Mouse (Mus musculus): ENCODE measurements at regions not wholly inside any gene's neighbourhood (a gene's known extent, or its start where the extent isn't known, plus 50 kb on each side); places are given as distances from the start of the nearest gene placed in this dataset.

GRCm38 (mm10) chr13:32541611-32542010 lies 203.1 kb upstream of the Gmds start:
- Histone ChIP-seq H3K9me3 (replicated peaks; ENCODE audit: control insufficient read depth, low read length) (no peaks in the 10 kb centered on the region), H3K27ac (ENCODE audit: low read depth) (no peak overlapping the region), H3K4me3 (ENCODE audit: low read depth, low read length) (no peak overlapping the region), H3K4me1 (ENCODE audit: control insufficient read depth, insufficient read depth) (no peaks in the 10 kb centered on the region), H3K27me3 (ENCODE audit: control insufficient read depth, insufficient read depth, low read length) (no peaks in the 10 kb centered on the region), H3K9ac (replicated peaks; ENCODE audit: low read depth, low read length) (no peak overlapping the region), H3K36me3 (replicated peaks; ENCODE audit: control insufficient read depth, insufficient read depth, low read length) (no peaks in the 10 kb centered on the region), H3K4me2 (ENCODE audit: low read depth, low read length) (no peak overlapping the region)
- TF ChIP-seq EP300 (IDR thresholded peaks at IDR 0.05; ENCODE audit: low read depth), result no peak
- no peak for TF ChIP-seq CTCF (IDR thresholded peaks at IDR 0.05; ENCODE audit: low read depth)
- no peak for DNase-seq (ENCODE audit: low spot score)
- no peak for ATAC-seq (ENCODE audit: insufficient read depth, low read depth)
- 85% methylated on average over 1 of the region's 1 CpGs for WGBS

DNA sequence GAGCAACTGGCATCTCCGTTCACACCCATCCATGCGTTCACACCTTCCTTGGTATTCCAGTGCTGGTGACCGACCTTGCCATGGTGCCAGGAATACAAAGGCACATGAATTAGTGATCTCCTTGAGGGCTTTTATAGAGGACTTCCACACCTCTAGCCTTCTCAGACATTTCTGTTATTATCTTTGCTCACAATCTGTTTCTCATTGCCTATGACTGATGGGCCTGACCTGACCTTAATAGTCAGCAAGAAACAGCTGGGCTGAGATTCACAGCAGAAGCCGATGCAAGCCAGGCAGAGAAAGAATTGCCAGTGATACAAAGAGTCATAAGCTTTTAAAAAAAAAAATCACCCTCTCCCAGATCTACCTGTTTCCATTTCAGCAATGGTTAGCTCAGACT lies 197.7 kb upstream of the Gmds start:
- TF ChIP-seq EP300 (IDR thresholded peaks at IDR 0.05; ENCODE audit: low read depth) (no peak), CTCF (IDR thresholded peaks at IDR 0.05; ENCODE audit: low read depth) (no peak)
- no peaks in the 10 kb centered on the region for H3K36me3 ChIP-seq (replicated peaks; ENCODE audit: control insufficient read depth, insufficient read depth, low read length)

DNA sequence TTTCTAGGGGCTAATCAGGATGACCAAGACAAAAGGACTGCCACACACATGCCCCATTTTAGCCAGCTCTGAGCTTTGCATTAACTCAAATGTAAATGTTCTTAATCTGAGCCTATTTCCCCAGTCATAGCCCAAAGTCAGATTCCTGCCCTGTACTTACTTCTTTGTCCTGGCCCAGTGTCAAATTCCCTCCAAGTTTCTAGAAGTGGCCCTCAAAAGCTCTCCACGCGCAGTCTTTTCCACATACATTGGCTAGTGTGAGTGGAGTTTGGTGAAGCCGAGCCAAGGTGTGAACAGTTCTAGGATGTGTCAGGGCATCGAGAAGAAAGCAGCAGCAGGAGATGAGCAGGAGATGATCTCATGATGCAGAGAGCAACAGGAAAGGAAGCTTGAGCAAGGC lies 197.1 kb upstream of the Gmds start:
- no peak overlapping the region for H3K9ac ChIP-seq (replicated peaks; ENCODE audit: low read depth, low read length)
- H3K27ac ChIP-seq (ENCODE audit: low read depth), result no peak overlapping the region
- no peak for ATAC-seq (ENCODE audit: insufficient read depth, low read depth)
- no peaks in the 10 kb centered on the region for H3K4me1 ChIP-seq (ENCODE audit: control insufficient read depth, insufficient read depth)
- WGBS, result 77% methylated on average over 4 of the region's 4 CpGs
- TF ChIP-seq CTCF (IDR thresholded peaks at IDR 0.05; ENCODE audit: low read depth), result no peak
- TF ChIP-seq EP300 (IDR thresholded peaks at IDR 0.05; ENCODE audit: low read depth), result no peak
- H3K9me3 ChIP-seq (replicated peaks; ENCODE audit: control insufficient read depth, low read length), result no peaks in the 10 kb centered on the region
- H3K4me3 ChIP-seq (ENCODE audit: low read depth, low read length), result no peak overlapping the region
- no peak for DNase-seq (ENCODE audit: low spot score)
- H3K27me3 ChIP-seq (ENCODE audit: control insufficient read depth, insufficient read depth, low read length), result no peaks in the 10 kb centered on the region
- H3K36me3 ChIP-seq (replicated peaks; ENCODE audit: control insufficient read depth, insufficient read depth, low read length), result no peaks in the 10 kb centered on the region
- H3K4me2 ChIP-seq (ENCODE audit: low read depth, low read length), result no peak overlapping the region

More for the DNA sequence above, 197.7 kb upstream of the Gmds start:
- 82% methylated on average over 4 of the region's 4 CpGs for whole genome bisulfite sequencing
- Histone ChIP-seq H3K4me1 (ENCODE audit: control insufficient read depth, insufficient read depth) (no peaks in the 10 kb centered on the region), H3K4me3 (ENCODE audit: low read depth, low read length) (no peak overlapping the region), H3K4me2 (ENCODE audit: low read depth, low read length) (no peak overlapping the region), H3K27me3 (ENCODE audit: control insufficient read depth, insufficient read depth, low read length) (no peaks in the 10 kb centered on the region), H3K27ac (ENCODE audit: low read depth) (no peak overlapping the region), H3K9ac (replicated peaks; ENCODE audit: low read depth, low read length) (no peak overlapping the region), H3K9me3 (replicated peaks; ENCODE audit: control insufficient read depth, low read length) (no peaks in the 10 kb centered on the region)
- no peak for ATAC-seq (ENCODE audit: insufficient read depth, low read depth)
- DNase-seq (ENCODE audit: low spot score), result no peak

- no peak overlapping the region for H3K9ac ChIP-seq (replicated peaks; ENCODE audit: low read depth, low read length)
- ATAC-seq (ENCODE audit: insufficient read depth, low read depth) (no peak), DNase-seq (ENCODE audit: low spot score) (no peak)
- no peaks in the 10 kb centered on the region for H3K9me3 ChIP-seq (replicated peaks; ENCODE audit: control insufficient read depth, low read length)
- no peaks in the 10 kb centered on the region for H3K27me3 ChIP-seq (ENCODE audit: control insufficient read depth, insufficient read depth, low read length)
- H3K27ac ChIP-seq (ENCODE audit: low read depth), result no peak overlapping the region
- H3K36me3 ChIP-seq (replicated peaks; ENCODE audit: control insufficient read depth, insufficient read depth, low read length), result no peaks in the 10 kb centered on the region
- H3K4me3 ChIP-seq (ENCODE audit: low read depth, low read length), result no peak overlapping the region
- TF ChIP-seq CTCF (IDR thresholded peaks at IDR 0.05; ENCODE audit: low read depth), result no peak
- no peak for TF ChIP-seq EP300 (IDR thresholded peaks at IDR 0.05; ENCODE audit: low read depth)
- H3K4me1 ChIP-seq (ENCODE audit: control insufficient read depth, insufficient read depth), result no peaks in the 10 kb centered on the region
- H3K4me2 ChIP-seq (ENCODE audit: low read depth, low read length), result no peak overlapping the region
- WGBS, result 63% methylated on average over 3 of the region's 3 CpGs
Measured at GRCm38 (mm10) chr13:32530926-32531512, 192.5 kb upstream of the Gmds start.

DNA sequence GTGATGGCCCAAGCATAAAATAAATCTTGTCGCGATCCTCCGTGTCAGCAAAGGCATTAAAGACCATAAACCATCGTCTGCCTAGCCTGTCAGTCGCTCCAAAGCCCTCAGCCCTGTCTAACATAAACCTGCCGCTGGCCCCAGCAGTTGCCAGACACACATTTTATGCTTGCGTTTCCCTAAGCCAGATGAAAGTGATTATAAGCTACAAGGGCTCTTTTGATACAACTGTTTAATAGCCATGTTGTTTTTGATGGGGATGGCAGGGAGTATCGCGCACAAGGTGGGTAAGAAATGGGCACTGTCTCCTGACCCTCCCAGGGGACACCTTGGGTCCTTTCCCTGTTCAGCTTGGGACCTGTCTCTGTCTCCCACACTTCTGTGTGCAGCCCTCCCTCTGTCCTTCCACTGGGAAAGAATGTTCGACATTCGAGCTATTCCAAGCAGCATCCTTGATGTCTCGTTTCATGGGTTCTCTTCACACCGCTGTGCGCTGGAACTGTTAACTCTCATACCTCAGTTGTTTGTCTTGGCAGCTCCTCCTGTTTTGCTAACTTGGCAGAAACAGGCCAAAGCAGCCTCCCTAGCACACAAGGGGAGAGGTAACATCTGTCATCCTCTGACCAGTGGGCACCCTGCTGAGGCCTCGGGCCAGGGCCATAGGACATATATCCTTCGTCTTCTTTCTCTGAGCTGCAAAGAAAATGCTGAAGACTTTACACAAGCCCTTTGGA lies 180.2 kb upstream of the Gmds start:
- 44% methylated on average over 16 of the region's 16 CpGs for WGBS
- H3K27me3 ChIP-seq (ENCODE audit: control insufficient read depth, insufficient read depth, low read length), result no peaks in the 10 kb centered on the region
- H3K9ac ChIP-seq (replicated peaks; ENCODE audit: low read depth, low read length), result no peak overlapping the region
- ATAC-seq (ENCODE audit: insufficient read depth, low read depth), result no peak
- H3K4me1 ChIP-seq (ENCODE audit: control insufficient read depth, insufficient read depth), result no peaks in the 10 kb centered on the region
- no peak overlapping the region for H3K4me2 ChIP-seq (ENCODE audit: low read depth, low read length)
- no peak overlapping the region for H3K27ac ChIP-seq (ENCODE audit: low read depth)
- TF ChIP-seq EP300 (IDR thresholded peaks at IDR 0.05; ENCODE audit: low read depth) (no peak), CTCF (IDR thresholded peaks at IDR 0.05; ENCODE audit: low read depth) (no peak)
- H3K9me3 ChIP-seq (replicated peaks; ENCODE audit: control insufficient read depth, low read length), result no peaks in the 10 kb centered on the region
- no peak overlapping the region for H3K4me3 ChIP-seq (ENCODE audit: low read depth, low read length)
- no peak for DNase-seq (ENCODE audit: low spot score)
- H3K36me3 ChIP-seq (replicated peaks; ENCODE audit: control insufficient read depth, insufficient read depth, low read length), result no peaks in the 10 kb centered on the region

- no peaks in the 10 kb centered on the region for H3K9me3 ChIP-seq (replicated peaks; ENCODE audit: control insufficient read depth, low read length)
- TF ChIP-seq EP300 (IDR thresholded peaks at IDR 0.05; ENCODE audit: low read depth), result no peak
- TF ChIP-seq CTCF (IDR thresholded peaks at IDR 0.05; ENCODE audit: low read depth), result no peak
- no peak overlapping the region for H3K4me2 ChIP-seq (ENCODE audit: low read depth, low read length)
- no peak for ATAC-seq (ENCODE audit: insufficient read depth, low read depth)
- no peak overlapping the region for H3K4me3 ChIP-seq (ENCODE audit: low read depth, low read length)
- no peaks in the 10 kb centered on the region for H3K27me3 ChIP-seq (ENCODE audit: control insufficient read depth, insufficient read depth, low read length)
- no peaks in the 10 kb centered on the region for H3K4me1 ChIP-seq (ENCODE audit: control insufficient read depth, insufficient read depth)
- no peaks in the 10 kb centered on the region for H3K36me3 ChIP-seq (replicated peaks; ENCODE audit: control insufficient read depth, insufficient read depth, low read length)
- no peak for DNase-seq (ENCODE audit: low spot score)
- no peak overlapping the region for H3K9ac ChIP-seq (replicated peaks; ENCODE audit: low read depth, low read length)
- H3K27ac ChIP-seq (ENCODE audit: low read depth), result no peak overlapping the region
- 58% methylated on average over 8 of the region's 8 CpGs for WGBS
Measured at GRCm38 (mm10) chr13:32517514-32517913, 179.0 kb upstream of the Gmds start.
